Mouse (Mus musculus) midbrain, embryonic 12.5 days (tissue): ENCODE results near the gene Prl7c1. TPM values are rescaled to one million over a fixed set of nuclear protein-coding genes. Genes with fewer than 3 reads are reported as not detected.
"Not testable (repeated sequence)": the region's sequence is repeated elsewhere in the genome, so short reads cannot be mapped to it uniquely, and the experiment has no call there.

Experiments
- ATAC-seq: fragments of 200-750 bp; cut with Nextera tagmentation; 2 replicates; pipeline ENCODE4 v1.8.0; 2017; ENCODE audit warnings: low read depth, moderate TSS enrichment, moderate library complexity; ENCODE audit not compliant: low FRiP score
- H3K27ac ChIP-seq: fragments of 300-500 bp; sonication (generic); replicated peaks from 2 replicates; pipeline ENCODE4 v1.5.1; 2016; ENCODE audit warnings: mild to moderate bottlenecking
- H3K27me3 ChIP-seq: fragments of 300-500 bp; sonication (generic); 2 replicates; pipeline ENCODE4 v1.6.1; 2016; ENCODE audit warnings: mild to moderate bottlenecking
- H3K36me3 ChIP-seq: fragments of 300-500 bp; sonication (generic); 2 replicates; pipeline ENCODE4 v1.6.1; 2016
- H3K4me1 ChIP-seq: fragments of 300-500 bp; sonication (generic); 2 replicates; pipeline ENCODE4 v1.6.1; 2016
- H3K4me2 ChIP-seq: fragments of 300-500 bp; sonication (generic); replicated peaks from 2 replicates; pipeline ENCODE4 v1.6.1; 2016; ENCODE audit warnings: mild to moderate bottlenecking, moderate library complexity
- H3K4me3 ChIP-seq: fragments of 300-500 bp; sonication (generic); 2 replicates; pipeline ENCODE4 v1.5.1; 2016; ENCODE audit warnings: mild to moderate bottlenecking
- H3K9ac ChIP-seq: fragments of 300-500 bp; sonication (generic); replicated peaks from 2 replicates; pipeline ENCODE4 v1.6.1; 2016; ENCODE audit warnings: mild to moderate bottlenecking, moderate library complexity
- H3K9me3 ChIP-seq: fragments of 300-500 bp; sonication (generic); 2 replicates; pipeline ENCODE4 v1.6.1; 2016; ENCODE audit warnings: mild to moderate bottlenecking
- WGBS: fragments of 180-500 bp; shearing (Covaris S2); methylation state at CpG from one replicate; pipeline ENCODE4 v1.1.7; 2016; 5-methylcytosine and 5-hydroxymethylcytosine counted together
- polyA plus RNA-seq: library from polyadenylated mRNA; unstranded; fragments of >200 nt; fragmentation: Nextera tagmentation; extraction: Ambion mirVana; gene quantifications from 2 replicates; pipeline ENCODE4 v1.2.1, GENCODE M21; 2016

Gene Prl7c1
- not detected in 2 replicates for polyA plus RNA-seq

- not testable (repeated sequence) for H3K4me3 ChIP-seq, H3K4me2 ChIP-seq, ATAC-seq, H3K36me3 ChIP-seq, H3K9ac ChIP-seq, H3K4me1 ChIP-seq, H3K27me3 ChIP-seq, H3K27ac ChIP-seq, H3K9me3 ChIP-seq
- WGBS, result 89% methylated on average over 3 of the region's 3 CpGs
Observed at GRCm38 (mm10) chr13:27780704-27781103, at the start of gene Prl7c1. Gene Prl7c1 (minus strand): TSS chr13:27780804.

GRCm38 (mm10) chr13:27802765-27803164 lies 22.2 kb upstream of the Prl7c1 start:
- Histone ChIP-seq H3K9me3 (no peaks in the 10 kb centered on the region), H3K27ac (no peak overlapping the region), H3K4me2 (no peak overlapping the region), H3K27me3 (no peaks in the 10 kb centered on the region), H3K4me3 (no peak overlapping the region), H3K9ac (no peak overlapping the region), H3K4me1 (no peaks in the 10 kb centered on the region), H3K36me3 (no peaks in the 10 kb centered on the region)
- 85% methylated on average over 1 of the region's 1 CpGs for WGBS
- no peak for ATAC-seq

DNA sequence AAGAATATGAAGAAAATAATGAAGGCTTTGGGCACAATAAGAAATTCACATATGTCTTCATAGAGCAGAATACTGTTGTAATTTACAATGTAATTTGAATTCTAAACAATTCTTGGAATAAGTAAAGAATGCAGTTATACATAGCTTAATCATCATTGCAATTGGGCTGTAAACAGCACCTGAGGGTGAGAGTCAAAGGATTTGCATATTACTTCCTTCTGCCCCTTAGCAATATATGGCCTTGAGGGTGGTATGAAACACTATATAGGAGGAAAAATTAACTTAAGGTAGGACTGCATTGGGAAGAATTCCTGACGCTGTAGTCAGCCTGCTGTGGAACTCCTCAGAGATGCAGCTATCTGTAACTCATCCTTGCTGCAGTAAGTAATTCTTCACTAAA lies 20.8 kb upstream of the Prl7c1 start, which contains the start of gene Prl2a1:
TSS of gene Prl2a1 (plus strand) at position 301 of the 400 bp plus-strand sequence.
- Histone ChIP-seq H3K27ac (no peak within 1 kb of the TSS), H3K27me3 (no peaks in the 10 kb centered on the region), H3K4me1 (no peaks in the 10 kb centered on the region), H3K9me3 (no peaks in the 10 kb centered on the region), H3K4me3 (no peak within 1 kb of the TSS), H3K4me2 (no peak within 1 kb of the TSS), H3K36me3 (no peaks in the 10 kb centered on the region), H3K9ac (no peak within 1 kb of the TSS)
- WGBS, result 79% methylated on average over 1 of the region's 1 CpGs
- no peak for ATAC-seq

DNA sequence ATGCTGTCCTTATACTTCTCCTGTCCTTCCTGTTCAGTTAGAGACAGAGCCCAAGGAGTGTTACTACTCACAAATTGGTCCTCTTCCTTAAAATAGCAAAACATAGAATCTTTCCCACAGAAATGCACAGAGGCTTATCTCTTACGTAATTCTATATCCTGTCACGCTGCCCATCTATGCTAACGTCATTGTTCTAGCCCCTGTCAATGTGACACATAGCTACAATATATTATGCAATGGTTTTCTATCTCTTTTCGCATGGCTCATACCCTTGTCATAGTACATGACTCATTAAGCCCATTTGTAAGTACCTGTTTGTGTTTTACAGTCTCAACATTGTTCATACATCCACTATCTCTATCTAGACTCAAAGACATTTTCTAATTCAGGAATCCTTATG lies 18.7 kb upstream of the Prl7c1 start:
- H3K27me3 ChIP-seq, result no peaks in the 10 kb centered on the region
- no peak overlapping the region for H3K27ac ChIP-seq
- H3K4me1 ChIP-seq, result no peaks in the 10 kb centered on the region
- ATAC-seq, result no peak
- 92% methylated on average over 4 of the region's 4 CpGs for WGBS
- H3K9me3 ChIP-seq, result no peaks in the 10 kb centered on the region
- H3K4me2 ChIP-seq, result no peak overlapping the region
- H3K9ac ChIP-seq, result no peak overlapping the region
- no peak overlapping the region for H3K4me3 ChIP-seq
- no peaks in the 10 kb centered on the region for H3K36me3 ChIP-seq

DNA sequence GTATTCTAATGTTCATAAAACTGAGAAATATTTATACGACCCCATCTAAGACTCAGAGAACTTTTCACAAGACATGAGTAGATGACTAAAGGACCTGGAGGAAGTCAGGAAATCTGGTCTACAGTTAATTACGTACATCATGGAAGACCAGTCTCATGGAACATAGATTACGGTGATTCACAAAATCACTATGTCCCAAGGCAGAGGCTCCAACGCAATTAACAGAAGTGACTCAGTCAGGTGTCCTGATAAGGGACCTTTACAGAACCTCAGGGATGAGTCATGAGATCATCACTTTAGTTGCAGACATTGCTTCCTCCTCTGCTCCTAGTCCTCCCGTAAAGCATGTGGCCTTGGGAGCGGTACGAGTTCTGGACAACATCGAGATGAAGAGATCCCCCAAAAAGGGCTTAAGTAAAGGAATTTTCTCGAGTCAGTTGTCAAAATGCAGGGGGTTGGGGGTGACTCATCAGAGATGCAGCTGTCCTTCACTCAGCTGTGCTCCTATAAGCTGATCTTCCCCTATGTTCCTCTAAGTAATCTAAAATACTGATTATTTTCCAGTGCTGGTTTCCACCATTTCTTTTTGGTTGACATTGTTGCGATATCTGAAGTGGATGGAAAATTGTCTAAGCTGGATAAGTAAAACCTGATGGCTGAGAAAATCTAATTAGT lies 46.0 kb downstream of the Prl7c1 start:
- 92% methylated on average over 10 of the region's 10 CpGs for WGBS

GRCm38 (mm10) chr13:27730286-27730959 lies 50.2 kb downstream of the Prl7c1 start:
- not testable (repeated sequence) for H3K9ac ChIP-seq, H3K9me3 ChIP-seq, H3K36me3 ChIP-seq, H3K4me3 ChIP-seq, H3K27ac ChIP-seq, H3K4me2 ChIP-seq, ATAC-seq, H3K27me3 ChIP-seq, H3K4me1 ChIP-seq
- WGBS, result 86% methylated on average over 5 of the region's 5 CpGs

More for the DNA sequence above, 46.0 kb downstream of the Prl7c1 start:
- no peak for ATAC-seq
- no peak overlapping the region for H3K9ac ChIP-seq
- H3K36me3 ChIP-seq, result no peaks in the 10 kb centered on the region
- H3K27ac ChIP-seq, result no peak overlapping the region
- H3K4me3 ChIP-seq, result no peak overlapping the region
- no peak overlapping the region for H3K4me2 ChIP-seq
- H3K27me3 ChIP-seq, result no peaks in the 10 kb centered on the region
- H3K9me3 ChIP-seq, result no peaks in the 10 kb centered on the region
- no peaks in the 10 kb centered on the region for H3K4me1 ChIP-seq

GRCm38 (mm10) chr13:27725057-27725456 lies 55.5 kb downstream of the Prl7c1 start:
- not testable (repeated sequence) for H3K36me3 ChIP-seq, H3K9me3 ChIP-seq, H3K4me2 ChIP-seq, H3K4me3 ChIP-seq, ATAC-seq, H3K27ac ChIP-seq, H3K9ac ChIP-seq, H3K4me1 ChIP-seq, H3K27me3 ChIP-seq
- 90% methylated on average over 3 of the region's 3 CpGs for WGBS

Other genes starting within 250 kb of the Prl7c1 start
- gene Prl8a9, start 216.2 kb downstream of the Prl7c1 start, polyA plus RNA-seq, result not detected in 2 replicates
- not detected in 2 replicates for gene Prl8a1, start 198.6 kb downstream of the Prl7c1 start, polyA plus RNA-seq
- not detected in 2 replicates for gene Prl7b1, start 170.2 kb downstream of the Prl7c1 start, polyA plus RNA-seq
- not detected in 2 replicates for gene Prl7a1, start 138.3 kb downstream of the Prl7c1 start, polyA plus RNA-seq
- gene Prl7a2, start 112.8 kb downstream of the Prl7c1 start, polyA plus RNA-seq, result not detected in 2 replicates
- not detected in 2 replicates for gene Prl7d1, start 64.1 kb downstream of the Prl7c1 start, polyA plus RNA-seq
- gene Prl2a1, start 20.9 kb upstream of the Prl7c1 start, polyA plus RNA-seq, result not detected in 2 replicates
- not detected in 2 replicates for gene Prl2c1, start 68.5 kb upstream of the Prl7c1 start, polyA plus RNA-seq
- not detected in 2 replicates for gene Prl4a1, start 235.4 kb upstream of the Prl7c1 start, polyA plus RNA-seq